Mouse (Mus musculus): Measurements from ENCODE around the gene Gm3127. TPM values are rescaled to one million over a fixed set of nuclear protein-coding genes. Genes with fewer than 3 reads are reported as not detected.

Gene Gm3127
- total and polyA plus RNA-seq, 3 experiments, result not detected

Other genes with a start within 250 kb of the Gm3127 start
- not detected in 2 replicates for gene Gm3029, start 233.3 kb upstream of the Gm3127 start, total RNA-seq (2012; rRNA removed)
- gene Gm3029, start 233.3 kb upstream of the Gm3127 start, total RNA-seq (2014; rRNA removed), result not detected in 2 replicates
- gene Gm3029, start 233.3 kb upstream of the Gm3127 start, polyA plus RNA-seq (2012; ENCODE audit: insufficient read length, low read depth), result not detected in 2 replicates
- gene Gm3095, start 201.5 kb upstream of the Gm3127 start, total RNA-seq (2012; rRNA removed), result not detected in 2 replicates
- not detected in 2 replicates for gene Gm3095, start 201.5 kb upstream of the Gm3127 start, total RNA-seq (2014; rRNA removed)
- gene Gm3095, start 201.5 kb upstream of the Gm3127 start, polyA plus RNA-seq (2012; ENCODE audit: insufficient read length, low read depth), result not detected in 2 replicates
- gene Gm3099, start 166.6 kb upstream of the Gm3127 start, total RNA-seq (2012; rRNA removed), result not detected in 2 replicates
- not detected in 2 replicates for gene Gm3099, start 166.6 kb upstream of the Gm3127 start, total RNA-seq (2014; rRNA removed)
- not detected in 2 replicates for gene Gm3099, start 166.6 kb upstream of the Gm3127 start, polyA plus RNA-seq (2012; ENCODE audit: insufficient read length, low read depth)
- not detected in 2 replicates for gene Gm5796, start 141.1 kb upstream of the Gm3127 start, total RNA-seq (2012; rRNA removed)
- not detected in 2 replicates for gene Gm5796, start 141.1 kb upstream of the Gm3127 start, total RNA-seq (2014; rRNA removed)
- not detected in 2 replicates for gene Gm5796, start 141.1 kb upstream of the Gm3127 start, polyA plus RNA-seq (2012; ENCODE audit: insufficient read length, low read depth)
- not detected in 2 replicates for gene Gm3115, start 80.9 kb upstream of the Gm3127 start, total RNA-seq (2012; rRNA removed)
- not detected in 2 replicates for gene Gm3115, start 80.9 kb upstream of the Gm3127 start, total RNA-seq (2014; rRNA removed)
- not detected in 2 replicates for gene Gm3115, start 80.9 kb upstream of the Gm3127 start, polyA plus RNA-seq (2012; ENCODE audit: insufficient read length, low read depth)
- gene Gm8108, start 54.5 kb upstream of the Gm3127 start, total RNA-seq (2012; rRNA removed), result not detected in 2 replicates
- gene Gm8108, start 54.5 kb upstream of the Gm3127 start, total RNA-seq (2014; rRNA removed), result 0.15 TPM in 1 of 2 replicates, not detected in the other
- not detected in 2 replicates for gene Gm8108, start 54.5 kb upstream of the Gm3127 start, polyA plus RNA-seq (2012; ENCODE audit: insufficient read length, low read depth)
- gene Gm2974, start 17.5 kb downstream of the Gm3127 start, total RNA-seq (2012; rRNA removed), result not detected in 2 replicates
- not detected in 2 replicates for gene Gm2974, start 17.5 kb downstream of the Gm3127 start, total RNA-seq (2014; rRNA removed)
- gene Gm2974, start 17.5 kb downstream of the Gm3127 start, polyA plus RNA-seq (2012; ENCODE audit: insufficient read length, low read depth), result not detected in 2 replicates
- not detected in 2 replicates for gene Gm3138, start 84.6 kb downstream of the Gm3127 start, total RNA-seq (2012; rRNA removed)
- not detected in 2 replicates for gene Gm3138, start 84.6 kb downstream of the Gm3127 start, total RNA-seq (2014; rRNA removed)
- not detected in 2 replicates for gene Gm3138, start 84.6 kb downstream of the Gm3127 start, polyA plus RNA-seq (2012; ENCODE audit: insufficient read length, low read depth)
- gene Gm3149, start 152.3 kb downstream of the Gm3127 start, total RNA-seq (2012; rRNA removed), result not detected in 2 replicates
- gene Gm3149, start 152.3 kb downstream of the Gm3127 start, total RNA-seq (2014; rRNA removed), result not detected in 2 replicates
- gene Gm3149, start 152.3 kb downstream of the Gm3127 start, polyA plus RNA-seq (2012; ENCODE audit: insufficient read length, low read depth), result not detected in 2 replicates
- not detected in 2 replicates for gene 2610042L04Rik, start 169.7 kb downstream of the Gm3127 start, total RNA-seq (2012; rRNA removed)
- gene 2610042L04Rik, start 169.7 kb downstream of the Gm3127 start, total RNA-seq (2014; rRNA removed), result not detected in 2 replicates
- not detected in 2 replicates for gene 2610042L04Rik, start 169.7 kb downstream of the Gm3127 start, polyA plus RNA-seq (2012; ENCODE audit: insufficient read length, low read depth)
- gene Gm3159, start 232.5 kb downstream of the Gm3127 start, total RNA-seq (2012; rRNA removed), result not detected in 2 replicates
- not detected in 2 replicates for gene Gm3159, start 232.5 kb downstream of the Gm3127 start, total RNA-seq (2014; rRNA removed)
- gene Gm3159, start 232.5 kb downstream of the Gm3127 start, polyA plus RNA-seq (2012; ENCODE audit: insufficient read length, low read depth), result not detected in 2 replicates